Mouse (Mus musculus) midbrain, embryonic 16.5 days (tissue): ENCODE measurements around the gene Sept9. TPM values are rescaled to one million over a fixed set of nuclear protein-coding genes. Genes with fewer than 3 reads are reported as not detected.

ENCODE experiments used
- ATAC-seq: fragments of 200-750 bp; cut with Nextera tagmentation; 2 replicates; pipeline ENCODE4 v1.8.0; 2017; ENCODE audit warnings: moderate TSS enrichment
- H3K27ac ChIP-seq: fragments of 300-500 bp; sonication (generic); 2 replicates; pipeline ENCODE4 v1.5.1; 2014; ENCODE audit warnings: mild to moderate bottlenecking, low read length, mixed read lengths
- H3K27me3 ChIP-seq: fragments of 300-500 bp; sonication (generic); 2 replicates; pipeline ENCODE4 v1.6.1; 2014; ENCODE audit warnings: low read depth, low read length, mixed read lengths; ENCODE audit not compliant: control insufficient read depth, insufficient read depth
- H3K36me3 ChIP-seq: fragments of 300-500 bp; sonication (generic); 2 replicates; pipeline ENCODE4 v1.6.1; 2014; ENCODE audit warnings: mild to moderate bottlenecking, low read length, moderate library complexity, mixed read lengths; ENCODE audit not compliant: control insufficient read depth, insufficient read depth
- H3K4me1 ChIP-seq: fragments of 300-500 bp; sonication (generic); 2 replicates; pipeline ENCODE4 v1.6.1; 2014; ENCODE audit warnings: mild to moderate bottlenecking, low read length, mixed read lengths; ENCODE audit not compliant: control insufficient read depth, insufficient read depth
- H3K4me2 ChIP-seq: fragments of 300-500 bp; sonication (generic); 2 replicates; pipeline ENCODE4 v1.6.1; 2014; ENCODE audit warnings: mild to moderate bottlenecking, low read length, mixed read lengths
- H3K4me3 ChIP-seq: fragments of 300-500 bp; sonication (generic); 2 replicates; pipeline ENCODE4 v1.5.1; 2014; ENCODE audit warnings: low read depth, mild to moderate bottlenecking, low read length, moderate library complexity, mixed read lengths
- H3K9ac ChIP-seq: fragments of 300-500 bp; sonication (generic); 2 replicates; pipeline ENCODE4 v1.6.1; 2014; ENCODE audit warnings: low read depth, low read length, mixed read lengths
- H3K9me3 ChIP-seq: fragments of 300-500 bp; sonication (generic); replicated peaks from 2 replicates; pipeline ENCODE4 v1.6.1; 2014; ENCODE audit warnings: mild to moderate bottlenecking, low read length, mixed read lengths; ENCODE audit not compliant: control insufficient read depth, poor library complexity, severe bottlenecking
- WGBS: fragments of 180-500 bp; shearing (Covaris S2); extraction: QIAGEN DNeasy Blood & Tissue Kit; methylation state at CpG from one replicate; pipeline ENCODE4 v1.1.7; 2014; 5-methylcytosine and 5-hydroxymethylcytosine counted together
- polyA plus RNA-seq: library from polyadenylated mRNA; unstranded; fragments of >200 nt; fragmentation: Nextera tagmentation; extraction: Ambion mirVana; gene quantifications from 2 replicates; pipeline ENCODE4 v1.2.1, GENCODE M21; 2015

Gene Sept9
- polyA plus RNA-seq, 1 experiment from 2014 or later: 103 TPM

- no peak overlapping the region for H3K4me3 ChIP-seq
- H3K9ac ChIP-seq: no peak overlapping the region
- WGBS: 68% methylated on average over 5 of the region's 5 CpGs
- H3K27me3 ChIP-seq: no peaks in the 10 kb centered on the region
- H3K36me3 ChIP-seq: no peaks in the 10 kb centered on the region
- no peak overlapping the region for H3K4me2 ChIP-seq
- no peak for ATAC-seq
- H3K9me3 ChIP-seq: no peaks in the 10 kb centered on the region
- H3K4me1 ChIP-seq: peaks cover 9% of the 10 kb centered on the region; the same call in 1 of the 2 replicates
- H3K27ac ChIP-seq: no peak overlapping the region
These were observed 170.9 kb downstream of the Sept9 start for GRCm38 (mm10) chr11:117370262-117370850.

GRCm38 (mm10) chr11:117372537-117372936 is 173.1 kb downstream of the Sept9 start:
- H3K4me1 ChIP-seq: peaks cover 9% of the 10 kb centered on the region; the same call in 1 of the 2 replicates
- 92% methylated on average over 10 of the region's 10 CpGs for WGBS
- no peak overlapping the region for H3K4me3 ChIP-seq
- H3K4me2 ChIP-seq: no peak overlapping the region
- no peak for ATAC-seq
- H3K9ac ChIP-seq: no peak overlapping the region
- H3K27me3 ChIP-seq: no peaks in the 10 kb centered on the region
- no peak overlapping the region for H3K27ac ChIP-seq
- no peaks in the 10 kb centered on the region for H3K9me3 ChIP-seq
- no peaks in the 10 kb centered on the region for H3K36me3 ChIP-seq

GRCm38 (mm10) chr11:117373195-117373594 is 173.7 kb downstream of the Sept9 start:
- no peaks in the 10 kb centered on the region for H3K27me3 ChIP-seq
- no peak overlapping the region for H3K4me3 ChIP-seq
- no peaks in the 10 kb centered on the region for H3K9me3 ChIP-seq
- H3K36me3 ChIP-seq: no peaks in the 10 kb centered on the region
- no peak for ATAC-seq
- 55% methylated on average over 20 of the region's 20 CpGs for WGBS
- H3K4me2 ChIP-seq: no peak overlapping the region
- peak overlapping the region; percentile 41; the same call in 1 of the 2 replicates for H3K27ac ChIP-seq
- H3K4me1 ChIP-seq: peaks cover 5% of the 10 kb centered on the region; the same call in 1 of the 2 replicates
- H3K9ac ChIP-seq: no peak overlapping the region

GRCm38 (mm10) chr11:117373870-117374269 is 174.4 kb downstream of the Sept9 start:
- peaks cover 4% of the 10 kb centered on the region; the same call in 1 of the 2 replicates for H3K4me1 ChIP-seq
- H3K9me3 ChIP-seq: no peaks in the 10 kb centered on the region
- H3K36me3 ChIP-seq: no peaks in the 10 kb centered on the region
- H3K9ac ChIP-seq: no peak overlapping the region
- H3K27ac ChIP-seq: no peak overlapping the region
- H3K4me3 ChIP-seq: no peak overlapping the region
- 22% methylated on average over 4 of the region's 4 CpGs for WGBS
- H3K27me3 ChIP-seq: no peaks in the 10 kb centered on the region
- ATAC-seq: no peak
- no peak overlapping the region for H3K4me2 ChIP-seq

GRCm38 (mm10) chr11:117374288-117374687 is 174.8 kb downstream of the Sept9 start:
- peaks cover 4% of the 10 kb centered on the region; the same call in 1 of the 2 replicates for H3K4me1 ChIP-seq
- no peak overlapping the region for H3K27ac ChIP-seq
- ATAC-seq: no peak
- H3K4me2 ChIP-seq: no peak overlapping the region
- H3K27me3 ChIP-seq: no peaks in the 10 kb centered on the region
- no peak overlapping the region for H3K4me3 ChIP-seq
- no peak overlapping the region for H3K9ac ChIP-seq
- H3K36me3 ChIP-seq: no peaks in the 10 kb centered on the region
- H3K9me3 ChIP-seq: no peaks in the 10 kb centered on the region
- 64% methylated on average over 7 of the region's 7 CpGs for WGBS

- Histone ChIP-seq H3K9ac (no peak overlapping the region), H3K4me3 (no peak overlapping the region), H3K27me3 (no peaks in the 10 kb centered on the region), H3K9me3 (no peaks in the 10 kb centered on the region), H3K36me3 (no peaks in the 10 kb centered on the region), H3K4me1 (peaks cover 4% of the 10 kb centered on the region; the same call in 1 of the 2 replicates), H3K27ac (no peak overlapping the region), H3K4me2 (no peak overlapping the region)
- ATAC-seq: no peak
- 71% methylated on average over 5 of the region's 5 CpGs for WGBS
These were observed 180.3 kb downstream of the Sept9 start for GRCm38 (mm10) chr11:117379774-117380173.

GRCm38 (mm10) chr11:117384235-117384634 is 184.8 kb downstream of the Sept9 start:
- no peak overlapping the region for H3K9ac ChIP-seq
- no peaks in the 10 kb centered on the region for H3K27me3 ChIP-seq
- 17% methylated on average over 9 of the region's 9 CpGs for WGBS
- H3K4me1 ChIP-seq: peaks cover 18% of the 10 kb centered on the region; the same call in 1 of the 2 replicates
- no peak overlapping the region for H3K4me3 ChIP-seq
- H3K4me2 ChIP-seq: no peak overlapping the region
- H3K9me3 ChIP-seq: no peaks in the 10 kb centered on the region
- no peak for ATAC-seq
- no peaks in the 10 kb centered on the region for H3K36me3 ChIP-seq
- no peak overlapping the region for H3K27ac ChIP-seq

- Histone ChIP-seq H3K27ac (no peak overlapping the region), H3K9ac (no peak overlapping the region), H3K36me3 (no peaks in the 10 kb centered on the region), H3K27me3 (no peaks in the 10 kb centered on the region), H3K4me2 (peak overlapping the region; percentile 35), H3K9me3 (no peaks in the 10 kb centered on the region), H3K4me1 (peaks cover 18% of the 10 kb centered on the region; the same call in 1 of the 2 replicates), H3K4me3 (no peak overlapping the region)
- 2% methylated on average over 16 of the region's 16 CpGs for WGBS
- peak; percentile 71; the same call in 1 of the 2 replicates for ATAC-seq
These were observed 185.4 kb downstream of the Sept9 start for GRCm38 (mm10) chr11:117384897-117385296.

GRCm38 (mm10) chr11:117385331-117386103 is 186.1 kb downstream of the Sept9 start:
- 32% methylated on average over 15 of the region's 15 CpGs for WGBS

More at GRCm38 (mm10) chr11:117385331-117386103, 186.1 kb downstream of the Sept9 start:
- H3K9ac ChIP-seq: 0 out of 2 replicates have a peak overlapping the region, but pooled peaks have one; percentile 25
- no peaks in the 10 kb centered on the region for H3K36me3 ChIP-seq
- H3K4me3 ChIP-seq: no peak overlapping the region
- no peaks in the 10 kb centered on the region for H3K9me3 ChIP-seq
- H3K27me3 ChIP-seq: no peaks in the 10 kb centered on the region
- H3K4me2 ChIP-seq: peak overlapping the region; percentile 35
- no peak for ATAC-seq
- no peak overlapping the region for H3K27ac ChIP-seq
- peaks cover 18% of the 10 kb centered on the region; the same call in 1 of the 2 replicates for H3K4me1 ChIP-seq
